Mouse (Mus musculus): ENCODE data around the gene Tsacc. TPM values are rescaled to one million over a fixed set of nuclear protein-coding genes. Genes with fewer than 3 reads are reported as not detected.

The Tsacc gene
- polyA plus RNA-seq, 1 experiment from 2014 or later = 15.0 TPM

DNA sequence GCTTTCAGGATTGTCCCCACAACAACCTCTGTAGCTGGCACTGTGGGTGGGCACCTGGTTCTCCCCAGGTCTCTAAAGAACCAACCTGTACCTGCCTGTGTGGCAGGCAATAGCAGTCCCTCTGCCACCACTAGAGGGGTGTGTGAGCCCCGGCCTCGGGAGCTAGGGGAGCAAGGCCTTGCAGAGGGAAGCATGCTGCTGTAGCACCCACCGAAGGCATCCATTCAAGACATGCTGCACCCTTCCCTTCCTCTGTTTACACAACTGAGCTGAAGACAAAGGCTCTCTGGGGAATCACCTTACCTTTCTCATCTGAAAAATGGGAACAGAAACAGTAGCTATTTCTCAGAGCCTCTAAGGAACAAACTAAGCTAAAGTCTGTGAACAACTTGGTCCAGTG, 61.6 kb downstream of the Tsacc start:
- Histone ChIP-seq H3K4me2 (no peak overlapping the region), H3K27ac (no peak overlapping the region), H3K27me3 (peaks cover 99% of the 10 kb centered on the region), H3K9ac (no peak overlapping the region), H3K4me3 (no peak overlapping the region), H3K36me3 (no peaks in the 10 kb centered on the region), H3K9me3 (no peaks in the 10 kb centered on the region), H3K4me1 (no peaks in the 10 kb centered on the region)
- WGBS = 2% methylated on average over 3 of the region's 3 CpGs
- no peak for ATAC-seq (ENCODE audit: insufficient number of reproducible peaks, insufficient read depth, low FRiP score, low TSS enrichment, low read depth)

DNA sequence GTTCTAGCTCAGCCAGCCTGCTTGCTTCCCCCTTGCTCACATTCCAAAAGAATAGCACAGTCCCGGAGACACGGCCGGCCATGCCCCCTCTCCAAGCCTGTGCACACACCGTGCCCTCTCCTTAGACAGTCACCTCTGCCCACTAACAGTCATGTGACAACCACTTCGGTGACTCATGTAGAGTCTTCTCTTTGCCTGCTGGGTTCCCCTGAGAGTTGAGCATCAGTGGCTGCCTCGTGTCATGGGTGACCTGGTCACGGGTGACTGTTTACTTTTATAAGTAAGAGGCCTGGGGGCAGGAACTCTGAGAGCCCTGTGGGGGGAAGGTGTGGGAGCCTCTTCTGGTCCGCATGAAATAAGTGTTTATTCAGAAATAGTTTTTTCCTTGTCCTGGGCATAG, 62.8 kb downstream of the Tsacc start:
- no peak for ATAC-seq (ENCODE audit: insufficient number of reproducible peaks, insufficient read depth, low FRiP score, low TSS enrichment, low read depth)
- Histone ChIP-seq H3K9me3 (no peaks in the 10 kb centered on the region), H3K4me2 (no peak overlapping the region), H3K9ac (no peak overlapping the region), H3K4me3 (no peak overlapping the region), H3K27ac (no peak overlapping the region), H3K27me3 (peaks cover 99% of the 10 kb centered on the region), H3K36me3 (no peaks in the 10 kb centered on the region), H3K4me1 (no peaks in the 10 kb centered on the region)
- 50% methylated on average over 8 of the region's 8 CpGs for WGBS

DNA sequence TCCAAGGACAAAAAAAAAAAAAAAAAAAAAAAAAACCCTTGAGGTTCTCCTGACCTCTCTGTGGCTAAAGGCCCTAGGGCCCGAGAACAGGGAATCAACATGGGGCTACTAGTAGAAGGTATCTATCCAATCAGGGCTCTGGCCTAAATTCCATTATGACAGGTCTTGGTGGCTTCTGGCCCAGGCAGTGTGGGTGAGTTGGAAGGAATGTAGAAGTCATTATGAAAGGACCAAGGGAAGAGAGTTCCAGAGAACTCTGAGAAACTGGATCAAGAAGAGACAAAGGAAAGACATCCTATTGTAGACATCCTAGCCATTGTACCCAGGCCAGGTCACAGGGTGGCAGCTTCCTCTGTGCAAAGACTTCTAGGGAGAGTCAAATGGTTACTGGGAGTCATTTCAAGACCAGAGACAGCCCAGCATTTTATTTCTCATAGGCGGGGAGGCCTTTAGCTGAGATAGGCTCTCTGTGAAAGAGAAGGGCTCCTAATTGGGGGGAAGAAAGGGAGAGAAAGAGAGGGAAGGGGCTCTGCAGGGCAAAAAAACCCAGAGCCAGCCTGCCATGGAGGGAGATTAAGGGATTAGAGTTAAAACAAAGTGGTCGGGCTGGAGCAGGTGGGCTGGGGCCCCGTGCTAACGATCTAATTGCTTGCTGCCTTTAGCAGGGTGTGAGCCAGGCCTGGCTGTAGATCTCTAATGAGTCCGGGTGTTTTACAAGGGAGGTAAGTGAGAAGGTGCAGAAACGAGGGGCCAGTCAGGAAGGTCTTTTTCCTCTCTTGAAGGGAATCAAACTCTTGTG, 63.7 kb downstream of the Tsacc start:
- 13% methylated on average over 7 of the region's 7 CpGs for WGBS
- H3K4me3 ChIP-seq = no peak overlapping the region
- H3K4me1 ChIP-seq = no peaks in the 10 kb centered on the region
- H3K36me3 ChIP-seq = no peaks in the 10 kb centered on the region
- H3K27ac ChIP-seq = no peak overlapping the region
- peaks cover 99% of the 10 kb centered on the region for H3K27me3 ChIP-seq
- no peak overlapping the region for H3K9ac ChIP-seq
- H3K4me2 ChIP-seq = no peak overlapping the region
- ATAC-seq (ENCODE audit: insufficient number of reproducible peaks, insufficient read depth, low FRiP score, low TSS enrichment, low read depth) = no peak
- no peaks in the 10 kb centered on the region for H3K9me3 ChIP-seq

Other genes with a start within 250 kb of the Tsacc start
- gene Naxe, start 238.5 kb downstream of the Tsacc start, polyA plus RNA-seq (2015; fragmentation: Nextera tagmentation; extraction: Ambion mirVana) = 208 and 210 TPM in 2 replicates
- 0.11 and 0.19 TPM in 2 replicates for gene Ttc24, start 218.7 kb downstream of the Tsacc start, polyA plus RNA-seq (2015; fragmentation: Nextera tagmentation; extraction: Ambion mirVana)
- 20.1 and 22.8 TPM in 2 replicates for gene Iqgap3, start 215.0 kb downstream of the Tsacc start, polyA plus RNA-seq (2015; fragmentation: Nextera tagmentation; extraction: Ambion mirVana)
- gene Mef2d, start 154.6 kb downstream of the Tsacc start, polyA plus RNA-seq (2015; fragmentation: Nextera tagmentation; extraction: Ambion mirVana) = 18.1 and 18.2 TPM in 2 replicates
- 3.3 and 6.7 TPM in 2 replicates for gene Rhbg, start 42.3 kb downstream of the Tsacc start, polyA plus RNA-seq (2015; fragmentation: Nextera tagmentation; extraction: Ambion mirVana)
- gene Gm38392, start 9.8 kb downstream of the Tsacc start, polyA plus RNA-seq (2015; fragmentation: Nextera tagmentation; extraction: Ambion mirVana) = 0.55 and 3.5 TPM in 2 replicates
- gene Cct3, start 117 bp upstream of the Tsacc start, polyA plus RNA-seq (2015; fragmentation: Nextera tagmentation; extraction: Ambion mirVana) = 517 and 559 TPM in 2 replicates
- gene Glmp, start 28.0 kb upstream of the Tsacc start, polyA plus RNA-seq (2015; fragmentation: Nextera tagmentation; extraction: Ambion mirVana) = 164 and 188 TPM in 2 replicates
- gene Tmem79, start 39.1 kb upstream of the Tsacc start, polyA plus RNA-seq (2015; fragmentation: Nextera tagmentation; extraction: Ambion mirVana) = 9.1 and 10.4 TPM in 2 replicates
- gene Smg5, start 39.3 kb upstream of the Tsacc start, polyA plus RNA-seq (2015; fragmentation: Nextera tagmentation; extraction: Ambion mirVana) = 55.0 and 58.3 TPM in 2 replicates
- 4.2 and 4.9 TPM in 2 replicates for gene Paqr6, start 67.6 kb upstream of the Tsacc start, polyA plus RNA-seq (2015; fragmentation: Nextera tagmentation; extraction: Ambion mirVana)
- 0.28 TPM in 1 of 2 replicates, not detected in the other for gene Bglap3, start 75.7 kb upstream of the Tsacc start, polyA plus RNA-seq (2015; fragmentation: Nextera tagmentation; extraction: Ambion mirVana)
- gene Bglap2, start 81.7 kb upstream of the Tsacc start, polyA plus RNA-seq (2015; fragmentation: Nextera tagmentation; extraction: Ambion mirVana) = 0.58 TPM in 1 of 2 replicates, not detected in the other
- 0.91 TPM in 1 of 2 replicates, not detected in the other for gene Bglap, start 87.5 kb upstream of the Tsacc start, polyA plus RNA-seq (2015; fragmentation: Nextera tagmentation; extraction: Ambion mirVana)
- gene Pmf1, start 113.3 kb upstream of the Tsacc start, polyA plus RNA-seq (2015; fragmentation: Nextera tagmentation; extraction: Ambion mirVana) = 121 and 153 TPM in 2 replicates
- gene Slc25a44, start 128.1 kb upstream of the Tsacc start, polyA plus RNA-seq (2015; fragmentation: Nextera tagmentation; extraction: Ambion mirVana) = 16.5 and 16.7 TPM in 2 replicates
- 10.3 and 13.3 TPM in 2 replicates for gene Sema4a, start 164.2 kb upstream of the Tsacc start, polyA plus RNA-seq (2015; fragmentation: Nextera tagmentation; extraction: Ambion mirVana)
- gene Lmna, start 213.0 kb upstream of the Tsacc start, polyA plus RNA-seq (2015; fragmentation: Nextera tagmentation; extraction: Ambion mirVana) = 311 and 321 TPM in 2 replicates
- 32.2 and 33.4 TPM in 2 replicates for gene Mex3a, start 235.4 kb upstream of the Tsacc start, polyA plus RNA-seq (2015; fragmentation: Nextera tagmentation; extraction: Ambion mirVana)

Measured in embryonic facial prominence, embryonic 13.5 days (tissue).